Mouse (Mus musculus) frontal cortex, adult 2 months (tissue): ENCODE data around the gene Nkain2. TPM values are rescaled to one million over a fixed set of nuclear protein-coding genes. Genes with fewer than 3 reads are reported as not detected.
"Not testable (repeated sequence)": the region's sequence is repeated elsewhere in the genome, so short reads cannot be mapped to it uniquely, and the experiment has no call there.

ENCODE experiments used
- DNase-seq, 2 experiments: peaks; one replicate each; pipeline ENCODE4 v3.0.0; 2022; ENCODE audit warnings: low spot score in 1 of 2; ENCODE audit errors: extremely low spot score in 1 of 2
- polyA plus RNA-seq: library from polyadenylated mRNA; depleted of rRNA; stranded (reverse); fragments of >200 nt; gene quantifications from 2 replicates; pipeline ENCODE4 v1.2.3, GENCODE M21; 2012

The Nkain2 gene
- polyA plus RNA-seq, 1 experiment, result 38.2 TPM

DNA sequence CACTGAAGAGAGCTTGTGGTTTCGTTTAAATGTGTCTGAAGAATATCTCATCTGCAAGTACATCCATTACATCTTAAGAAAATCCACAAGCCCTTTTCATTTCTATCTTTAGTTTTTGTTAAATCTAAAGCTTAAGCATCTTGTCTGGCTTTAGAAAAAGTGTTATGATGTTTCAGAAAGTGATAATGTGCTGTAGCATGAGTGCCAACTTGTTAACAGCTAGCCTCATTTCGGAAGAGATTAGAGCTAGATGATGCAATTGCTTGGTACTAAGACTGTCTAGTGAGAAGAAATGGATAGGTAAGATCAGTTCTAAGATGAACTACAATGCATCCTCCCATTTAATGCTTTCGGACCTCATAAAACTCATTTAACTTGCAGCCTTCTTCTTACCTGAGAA lies 707.3 kb downstream of the Nkain2 start:
- peak; percentile 17 to 44 for DNase-seq

DNA sequence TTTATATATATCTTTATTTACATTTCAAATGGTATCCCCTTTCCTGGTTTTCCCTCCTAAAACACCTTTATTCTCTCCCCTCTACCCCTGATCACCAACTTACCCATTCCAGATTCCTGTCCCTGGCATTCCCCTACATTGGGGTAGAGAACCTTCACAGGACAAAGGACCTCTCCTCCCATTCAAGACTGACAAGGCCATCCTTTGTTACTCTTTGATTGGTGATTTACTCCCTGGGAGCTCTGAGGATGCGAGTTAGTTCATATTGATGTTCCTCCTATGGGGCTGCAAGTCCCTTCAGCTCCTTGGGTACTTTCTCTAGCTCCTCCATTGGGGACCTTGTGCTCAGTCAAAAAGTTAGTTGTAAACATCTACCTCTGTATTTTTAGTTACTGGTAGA lies 798.9 kb downstream of the Nkain2 start:
- no peak for DNase-seq

DNA sequence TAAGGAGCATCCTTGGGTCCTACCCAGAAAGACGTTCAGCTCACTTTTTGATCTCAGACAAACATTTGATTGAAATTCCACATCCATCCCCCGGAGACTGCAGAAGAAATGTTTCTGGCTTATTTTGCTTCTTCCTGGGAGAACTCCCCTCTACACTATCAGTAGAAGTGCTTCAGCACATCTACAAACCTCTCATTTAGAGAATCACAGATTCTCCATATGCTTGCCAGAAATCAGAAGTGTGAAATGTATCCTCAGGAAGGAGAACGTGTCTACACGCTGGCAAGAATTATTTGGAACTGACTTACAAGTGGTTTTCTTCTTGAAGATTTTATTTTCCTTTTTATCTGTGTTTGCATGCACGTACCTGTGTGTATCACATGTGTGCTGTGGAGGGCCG lies 829.9 kb downstream of the Nkain2 start:
- DNase-seq, result peak; percentile 27 to 63

DNA sequence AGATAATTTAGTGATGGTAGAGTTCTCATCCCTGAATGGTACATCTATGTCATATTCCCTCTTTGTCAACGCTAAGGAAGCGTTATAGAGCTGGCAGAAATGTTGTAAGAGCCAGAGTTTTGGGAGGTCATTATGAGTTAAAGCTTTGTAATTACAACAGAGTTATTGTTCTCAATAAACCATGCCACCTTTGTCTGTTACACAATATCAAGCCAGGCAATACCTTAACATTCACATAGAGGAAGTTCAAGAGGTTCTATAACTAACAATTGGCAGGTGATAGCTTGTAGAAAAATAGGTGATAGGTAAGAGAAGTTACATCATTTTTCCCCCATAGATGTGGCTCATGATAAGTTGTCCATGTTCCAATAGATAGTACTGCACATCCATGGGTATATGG lies 832.0 kb downstream of the Nkain2 start:
- no peak for DNase-seq

DNA sequence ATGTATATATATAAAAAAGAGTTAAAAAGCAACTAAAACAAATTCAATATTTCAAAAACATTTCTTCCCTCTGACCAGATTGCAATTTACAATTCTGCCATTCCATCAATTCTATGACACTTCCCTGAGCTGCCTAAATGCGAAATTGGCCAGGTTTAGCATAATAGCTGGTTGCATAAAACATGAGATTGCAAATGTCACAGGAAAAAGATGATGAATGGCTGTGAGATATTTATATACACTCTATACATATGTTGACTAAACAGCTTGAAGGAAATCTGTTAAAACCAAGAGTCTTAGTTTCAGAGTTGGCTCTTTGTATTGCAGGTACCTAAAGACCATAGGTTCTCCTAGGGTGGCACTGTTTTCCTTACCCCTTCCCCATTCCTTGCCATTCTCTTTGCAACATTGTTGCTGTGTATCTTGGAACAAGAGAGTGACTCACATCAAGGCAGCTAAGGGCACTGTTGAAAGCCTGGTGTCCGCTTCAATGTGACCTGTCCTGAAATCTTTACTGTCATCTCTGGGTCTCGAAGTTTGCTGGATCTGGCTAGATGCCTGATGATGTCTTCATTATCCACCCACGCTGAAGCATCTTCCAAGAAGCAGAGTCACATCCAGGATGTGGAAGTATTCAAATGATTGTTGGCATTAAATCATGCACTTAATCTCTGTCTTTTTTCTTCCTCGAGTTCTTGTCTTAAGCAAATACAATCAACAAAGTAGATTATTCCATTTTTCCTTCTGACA lies 837.5 kb downstream of the Nkain2 start:
- peak in 1 of 2 experiments; percentile 59 for DNase-seq

DNA sequence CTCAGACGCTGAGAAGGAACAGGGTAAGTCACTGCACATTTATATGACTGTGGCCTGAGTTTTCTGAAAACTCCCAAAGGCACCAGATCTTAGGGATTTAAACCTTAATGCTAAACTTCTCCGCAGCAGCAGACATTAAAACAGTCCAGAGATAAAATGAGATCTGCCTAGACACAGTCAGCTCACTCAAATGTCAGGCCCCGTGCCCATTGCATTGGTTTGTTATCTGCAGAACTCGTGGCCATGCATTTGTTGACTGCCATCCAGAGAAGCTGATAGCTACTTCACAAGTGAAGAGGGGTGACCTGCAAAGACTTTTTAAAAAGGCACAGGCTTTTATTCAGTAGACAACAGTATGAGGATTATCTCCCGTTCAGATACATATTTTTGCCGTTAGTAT lies 838.2 kb downstream of the Nkain2 start:
- no peak for DNase-seq

DNA sequence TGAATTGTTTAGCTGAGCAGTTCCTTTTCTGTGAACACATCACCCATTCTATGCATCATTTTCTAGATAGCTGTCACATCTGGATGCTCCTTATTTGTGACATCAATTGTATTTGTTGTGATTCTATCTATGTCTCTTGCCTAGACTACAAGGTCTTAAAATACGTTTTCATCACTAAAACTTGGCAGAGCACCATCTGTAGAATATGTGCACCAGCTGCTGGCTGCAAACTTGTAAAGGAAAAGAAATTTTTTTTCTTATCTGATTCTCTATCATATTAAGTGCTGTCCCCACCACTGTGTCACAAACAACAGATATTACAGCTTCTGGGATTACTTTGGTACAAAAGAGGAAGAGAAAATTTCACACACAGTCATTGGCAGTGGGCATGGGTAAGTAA lies 860.3 kb downstream of the Nkain2 start:
- peak; percentile 39 to 68 for DNase-seq

DNA sequence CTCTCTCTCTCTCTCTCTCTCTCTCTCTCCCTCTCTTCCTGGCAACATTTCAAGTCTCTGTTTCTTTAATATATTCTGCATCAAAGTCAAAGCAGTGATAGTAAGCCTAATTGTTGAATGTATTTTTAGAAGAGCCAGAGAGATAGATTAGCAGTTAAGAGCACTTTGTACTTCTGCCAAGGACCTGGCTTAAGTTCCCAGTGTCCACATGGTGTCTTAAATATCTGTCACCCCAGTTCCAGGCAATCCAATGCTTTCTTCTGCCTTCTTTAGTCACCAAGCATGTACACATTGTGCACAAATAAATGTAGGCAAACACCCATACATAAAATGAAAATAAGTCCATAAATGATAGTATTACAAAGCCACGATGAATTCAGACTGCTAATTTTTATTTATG lies 871.9 kb downstream of the Nkain2 start:
- DNase-seq, result no peak

DNA sequence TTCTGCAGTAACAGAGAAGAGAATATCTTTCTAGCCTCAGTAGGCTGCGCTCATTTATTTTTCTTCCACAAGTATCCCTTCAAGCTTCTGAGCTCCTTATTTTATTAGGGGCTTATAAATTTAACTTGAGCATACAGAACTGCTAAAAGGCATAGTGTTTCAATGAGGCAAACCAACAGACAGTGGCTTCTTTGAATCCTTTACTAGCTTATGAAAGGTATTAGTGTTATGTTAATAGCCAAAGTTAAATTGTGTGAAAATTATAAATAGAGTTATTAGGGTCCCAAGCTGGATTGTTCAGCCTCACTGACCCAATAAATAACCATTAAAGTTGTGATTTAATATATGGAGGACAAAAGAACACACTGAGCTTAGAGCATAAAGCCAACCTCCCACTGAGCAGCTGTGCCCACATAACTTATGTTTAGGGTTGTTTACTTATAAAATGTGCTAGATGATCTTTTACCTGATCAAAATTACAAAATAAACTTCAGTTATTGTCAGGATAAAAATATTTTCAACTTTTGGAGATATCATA lies 889.0 kb downstream of the Nkain2 start:
- no peak for DNase-seq

DNA sequence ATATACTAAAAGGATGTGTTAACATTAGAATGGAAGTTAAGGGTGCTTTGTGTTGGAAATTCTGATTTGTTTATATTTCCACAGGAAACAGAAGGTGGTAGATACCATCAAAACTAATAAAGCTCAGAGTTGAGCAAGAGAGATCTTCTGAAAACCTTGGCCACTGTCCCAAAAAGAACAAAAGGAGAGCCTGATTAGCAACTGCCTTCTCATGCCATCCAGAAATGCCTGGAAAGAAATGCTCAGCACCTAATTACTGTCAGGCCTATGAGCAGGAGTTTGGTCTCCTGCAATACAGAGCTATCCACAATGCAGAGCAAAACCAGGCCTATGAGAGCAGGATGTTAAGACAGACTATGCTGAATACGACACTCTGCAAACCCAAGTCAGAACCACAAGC lies 897.1 kb downstream of the Nkain2 start:
- no peak for DNase-seq

DNA sequence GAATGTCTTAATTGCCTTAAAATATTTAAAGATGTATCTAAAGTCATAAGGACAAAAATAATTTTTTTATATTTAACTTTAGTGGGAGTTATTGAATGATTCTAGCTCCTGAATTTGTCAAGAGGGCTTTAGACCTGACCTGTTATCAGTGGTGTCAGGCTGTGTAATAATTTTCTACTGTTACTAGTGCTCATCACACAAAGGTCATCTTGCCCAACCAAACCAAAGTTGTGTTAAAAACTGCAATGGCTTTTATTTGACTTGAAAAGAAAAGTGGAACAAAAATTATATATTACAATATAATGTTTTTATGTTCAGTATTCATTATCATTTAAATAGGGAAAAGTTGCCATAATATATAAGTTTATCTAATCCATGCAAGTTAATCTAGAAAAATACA lies 911.9 kb downstream of the Nkain2 start:
- DNase-seq, result no peak

DNA sequence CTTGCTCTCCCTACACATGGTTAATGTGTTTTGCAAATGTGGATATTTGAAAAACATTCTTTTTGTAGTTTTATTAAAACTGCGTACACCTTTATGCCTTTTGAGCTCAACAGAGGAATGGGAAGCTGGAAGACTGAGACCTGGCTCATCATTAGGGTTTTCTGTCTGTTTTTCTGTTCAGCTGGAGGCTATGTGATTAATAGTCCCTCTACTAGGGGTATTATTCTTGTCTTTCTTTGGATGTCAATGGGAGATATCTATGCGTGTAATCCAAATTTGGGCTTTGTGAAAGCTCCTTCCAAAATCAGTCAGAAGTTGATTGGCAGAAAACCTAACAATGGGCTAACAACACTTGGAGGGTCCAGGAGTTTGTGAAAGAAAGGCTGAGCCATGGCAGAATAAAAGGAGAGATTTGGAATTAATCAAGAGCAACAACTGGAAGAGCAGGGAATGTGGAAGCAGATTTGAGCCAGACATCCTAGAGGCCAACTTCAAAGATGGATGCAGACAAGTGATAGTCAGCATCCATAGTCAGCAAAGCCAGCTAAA lies 943.0 kb downstream of the Nkain2 start:
- DNase-seq, result no peak

DNA sequence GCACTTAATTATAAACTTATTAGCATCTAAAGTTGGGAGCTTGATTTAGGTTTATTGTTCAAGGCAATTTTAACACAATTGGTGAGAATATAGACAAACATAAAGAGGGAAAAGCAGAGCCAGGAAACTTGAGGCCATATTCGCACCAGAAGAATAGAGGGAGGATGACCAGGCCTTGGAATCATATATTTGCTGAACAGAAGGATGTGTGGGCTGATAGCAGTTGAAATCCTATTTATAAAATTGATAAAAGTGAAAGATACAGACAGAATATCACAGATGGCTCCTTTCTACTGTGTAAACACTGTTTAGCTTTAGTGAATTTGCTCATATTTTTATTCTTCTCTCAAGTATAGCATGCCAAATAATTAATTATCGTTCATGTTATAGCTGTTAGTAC lies 958.3 kb downstream of the Nkain2 start:
- peak; percentile 25 to 39 for DNase-seq

DNA sequence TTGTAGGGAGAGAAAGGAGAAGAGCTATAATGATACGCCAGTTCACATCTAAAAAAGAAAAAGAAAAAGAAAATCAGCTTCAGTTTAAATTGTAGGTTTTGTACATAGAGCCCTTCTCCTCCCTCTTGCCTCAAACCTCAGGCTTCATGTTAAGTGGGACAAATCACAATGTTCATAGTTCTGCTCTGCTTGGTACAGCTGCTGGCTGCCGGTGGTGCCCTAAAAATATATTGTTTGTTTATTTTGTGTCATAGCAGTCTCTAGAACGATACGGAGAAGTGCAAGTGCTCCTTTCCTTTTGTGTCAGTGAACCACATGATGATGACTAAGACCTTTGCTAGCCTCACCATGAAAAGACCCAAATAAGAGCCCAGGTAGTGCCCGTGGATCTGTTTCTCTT lies 962.6 kb downstream of the Nkain2 start:
- DNase-seq, result no peak

DNA sequence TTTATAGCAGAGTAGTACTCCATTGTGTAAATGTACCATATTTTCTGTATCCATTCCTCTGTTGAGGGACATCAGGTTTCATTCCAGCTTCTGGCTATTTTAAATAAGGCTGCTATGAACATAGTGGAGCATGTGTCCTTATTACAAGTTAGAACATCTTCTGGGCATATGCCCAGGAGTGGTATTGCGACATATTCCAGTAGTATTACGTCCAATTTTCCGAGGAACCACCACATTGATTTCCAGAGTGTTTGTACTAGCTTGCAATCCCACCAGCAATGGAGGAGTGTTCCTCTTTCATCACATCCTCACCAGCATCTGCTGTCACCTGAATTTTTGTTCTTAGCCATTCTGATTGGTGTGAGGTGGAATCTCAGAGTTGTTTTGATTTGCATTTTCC lies 969.4 kb downstream of the Nkain2 start:
- DNase-seq, result not testable (repeated sequence)

DNA sequence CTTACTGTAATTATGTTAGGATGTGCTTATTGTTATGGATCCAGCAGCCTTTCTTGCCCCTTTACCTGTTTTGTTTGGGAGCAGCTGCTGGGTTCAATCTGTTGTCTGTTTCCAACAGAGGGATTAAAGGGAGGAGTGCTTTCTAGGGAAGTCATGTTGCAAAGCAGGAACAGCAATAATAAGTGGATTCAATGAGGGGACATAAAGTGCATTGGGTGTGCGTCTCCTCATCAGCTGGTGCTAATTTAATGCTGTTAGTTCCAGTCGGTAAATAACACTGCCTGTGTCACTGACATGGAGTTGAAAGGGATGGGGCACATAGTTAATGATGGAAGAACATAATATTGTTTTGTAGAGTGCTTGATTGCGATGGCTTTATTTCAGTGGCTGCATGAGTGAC lies 982.8 kb downstream of the Nkain2 start:
- no peak for DNase-seq

DNA sequence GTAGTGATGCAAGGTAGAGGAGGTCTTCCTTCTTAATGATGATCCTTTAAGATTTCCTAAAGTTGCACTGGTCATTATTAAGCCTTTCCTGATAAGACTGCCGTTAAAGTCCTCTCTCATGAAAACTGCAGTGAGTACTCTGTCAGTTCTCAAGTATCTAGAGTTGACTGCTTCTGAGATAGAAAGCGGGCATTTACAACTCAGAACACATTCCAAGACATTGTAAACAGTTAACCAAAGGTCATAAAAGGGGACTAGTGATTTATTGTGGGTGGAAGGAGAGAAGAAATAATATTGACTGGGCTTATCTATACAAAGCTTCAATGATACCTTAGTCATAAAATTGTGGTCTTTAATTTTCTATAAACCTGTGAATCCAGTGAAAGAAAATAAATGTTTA lies 990.8 kb downstream of the Nkain2 start:
- DNase-seq, result no peak

DNA sequence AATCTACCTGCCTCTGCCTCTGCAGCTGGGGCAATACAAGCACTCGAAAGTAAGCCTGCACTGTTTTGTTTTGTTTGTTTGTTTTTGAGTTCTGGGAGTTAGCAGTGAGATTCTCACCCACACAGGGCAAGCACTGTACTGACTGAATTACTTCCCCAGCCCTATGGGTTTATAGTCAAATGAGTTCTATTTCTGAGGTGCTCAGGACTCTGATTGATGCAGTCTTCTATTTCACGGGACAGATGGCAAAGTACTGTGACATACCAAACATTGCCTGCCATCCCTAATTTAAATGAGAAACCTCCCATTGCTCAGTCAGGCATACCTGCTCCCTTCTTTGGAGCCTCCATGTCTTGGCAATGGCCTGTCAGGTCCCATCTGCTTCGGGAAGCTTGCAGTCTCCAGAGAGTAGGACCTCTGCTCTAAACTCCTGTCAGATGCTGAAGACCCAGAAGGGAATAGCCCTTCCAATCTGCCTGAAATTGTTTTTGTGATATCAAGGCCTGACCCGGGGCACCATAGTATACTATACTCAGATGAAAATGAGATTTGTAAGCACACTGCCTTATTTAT lies 1016.9 kb downstream of the Nkain2 start:
- no peak for DNase-seq

DNA sequence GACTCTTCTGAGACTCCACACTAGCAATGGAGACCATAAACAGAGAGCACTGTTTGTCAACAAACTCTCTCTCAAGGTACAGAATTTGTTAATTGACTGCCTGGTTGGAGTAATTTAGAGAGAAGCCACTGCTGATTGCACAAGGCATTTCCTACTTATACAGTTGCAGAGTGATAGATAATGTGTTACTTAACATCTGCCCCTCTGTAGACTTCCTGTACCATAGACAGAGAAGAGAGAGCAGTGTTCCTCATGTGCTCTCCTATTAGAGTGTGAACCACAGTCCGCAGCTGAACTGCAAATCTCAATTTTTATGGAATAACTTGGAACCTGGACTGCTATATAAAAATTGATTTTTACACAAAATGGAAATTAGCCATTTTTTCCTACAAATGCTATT lies 1022.0 kb downstream of the Nkain2 start:
- DNase-seq, result no peak

DNA sequence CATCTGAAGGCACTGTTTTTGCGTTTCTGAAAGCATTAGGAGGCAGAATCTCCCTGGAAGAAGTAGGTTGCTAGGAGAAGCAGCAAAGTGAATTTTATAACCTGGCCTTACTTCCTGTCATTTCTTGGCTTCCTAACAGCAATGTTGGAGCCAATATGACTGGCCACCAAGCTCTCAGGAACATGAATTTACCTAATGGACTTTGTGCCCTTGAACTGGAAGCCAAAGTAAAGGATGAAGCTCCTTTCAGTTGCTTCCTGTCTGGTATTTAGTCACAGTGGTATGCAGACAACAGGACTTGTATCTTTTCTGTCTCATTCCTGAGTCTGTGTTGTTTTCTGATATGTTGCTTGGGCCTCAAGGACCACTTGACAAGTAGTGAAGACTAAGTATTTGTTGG lies 1063.2 kb downstream of the Nkain2 start:
- DNase-seq, result no peak

DNA sequence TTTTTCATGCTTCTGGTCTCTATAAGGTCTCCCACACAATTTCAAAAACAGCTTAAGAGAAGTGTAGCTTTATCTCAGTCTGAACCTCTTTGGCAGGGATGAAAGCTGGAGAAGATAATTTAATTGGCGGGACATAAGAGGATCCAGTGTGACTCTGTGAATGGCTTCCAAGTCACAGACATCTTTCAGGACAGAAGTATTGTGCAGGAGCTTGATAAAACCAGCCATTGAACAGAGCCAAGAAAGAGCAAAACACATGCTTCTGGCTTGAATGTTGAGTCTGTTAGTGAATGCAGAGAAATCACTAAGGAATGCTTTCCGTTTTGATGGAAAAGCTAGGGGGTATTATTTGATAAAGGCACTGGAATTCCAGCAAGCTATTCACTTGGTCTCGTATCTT lies 1077.7 kb downstream of the Nkain2 start:
- DNase-seq, result no peak

DNA sequence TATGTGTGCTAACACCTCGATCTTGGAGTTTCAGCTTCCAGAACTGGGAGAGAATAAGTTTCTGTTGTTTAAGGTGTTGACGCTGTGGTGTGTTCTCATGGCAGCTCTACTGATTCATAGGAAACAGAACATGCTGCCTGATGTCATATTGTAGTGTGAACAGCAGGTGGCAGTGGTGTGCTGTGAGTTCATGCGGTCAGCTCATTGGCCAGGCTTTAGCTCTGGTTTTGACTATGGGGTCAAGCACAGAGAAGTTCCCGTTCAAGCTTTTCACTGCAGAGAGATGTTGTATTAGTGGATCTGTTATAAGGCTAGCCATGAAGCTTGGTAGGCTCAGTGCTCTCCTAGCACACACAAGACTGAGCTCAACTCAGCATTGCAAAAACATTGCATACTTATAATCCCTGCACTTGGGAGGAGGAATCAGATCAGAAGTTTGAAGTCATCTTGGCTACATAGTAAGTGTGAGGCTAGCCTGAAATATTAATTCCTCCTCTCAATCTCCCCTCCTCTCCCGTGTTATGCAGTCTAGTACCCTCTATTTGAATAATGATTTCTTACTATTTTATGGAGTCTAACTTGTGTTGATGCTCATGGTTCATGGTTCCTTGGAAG lies 1147.7 kb downstream of the Nkain2 start:
- peak; percentile 12 to 82 for DNase-seq
